Mouse (Mus musculus): ENCODE results near the gene Scfd2.

Scfd2 gene

GRCm38 (mm10) chr5:74307242-74307641 lies 224.3 kb downstream of the Scfd2 start:
- no peak for DNase-seq

DNA sequence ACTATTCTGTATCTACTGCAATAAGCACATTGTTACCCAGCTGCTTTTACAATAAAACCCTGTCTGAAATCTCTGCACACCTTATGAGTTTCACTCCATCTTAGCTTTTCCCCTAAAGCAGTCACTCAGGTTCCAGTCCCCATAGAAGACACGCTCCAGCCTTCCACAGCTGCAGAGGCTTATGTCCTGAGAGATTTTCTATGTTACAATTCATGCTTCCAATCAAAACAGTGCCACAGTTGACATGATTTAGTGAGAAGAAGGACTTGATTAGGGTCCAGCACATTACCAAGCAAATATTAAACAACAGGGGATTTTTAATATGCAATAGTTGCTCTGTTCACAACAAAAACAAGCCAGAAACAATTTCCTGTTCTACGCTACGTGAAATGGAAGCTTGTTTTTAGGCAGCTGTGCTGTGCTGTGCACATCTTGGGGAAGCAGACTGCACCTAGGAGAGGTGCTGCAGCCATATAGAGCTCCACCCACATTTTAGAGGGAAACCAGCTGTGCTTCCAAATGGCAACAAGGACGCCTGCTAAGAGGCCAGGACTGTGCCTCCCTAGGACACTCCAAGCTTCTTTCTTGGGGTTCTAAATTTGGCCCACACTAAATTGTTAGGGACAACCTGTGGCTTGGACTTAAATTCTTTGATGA lies 225.9 kb downstream of the Scfd2 start:
- no peak for DNase-seq

GRCm38 (mm10) chr5:74304767-74305166 lies 226.8 kb downstream of the Scfd2 start:
- no peak for DNase-seq

- no peak for DNase-seq
Observed at GRCm38 (mm10) chr5:74302331-74302730, 229.2 kb downstream of the Scfd2 start.

- DNase-seq = no peak
Observed at GRCm38 (mm10) chr5:74301443-74301842, 230.1 kb downstream of the Scfd2 start.

DNA sequence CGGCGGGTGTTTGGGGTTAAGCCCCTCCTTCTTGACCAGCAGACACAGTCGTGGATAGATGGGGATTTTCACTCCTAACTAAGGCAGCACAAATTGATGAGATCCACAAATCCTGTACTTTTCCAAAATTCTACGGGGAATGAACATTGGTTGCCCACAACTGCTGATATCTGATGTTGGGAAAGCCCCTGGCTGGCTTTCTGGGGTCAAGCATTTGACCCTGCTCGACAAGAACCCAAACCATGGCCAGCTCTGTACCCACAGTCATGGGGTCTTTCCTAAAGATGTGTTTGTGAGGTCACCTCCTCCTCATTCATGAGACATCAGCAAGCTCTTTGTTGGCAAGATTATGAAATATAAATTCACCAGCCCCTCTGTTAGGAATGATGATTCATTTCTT lies 230.6 kb downstream of the Scfd2 start:
- no peak for DNase-seq

GRCm38 (mm10) chr5:74300140-74300539 lies 231.4 kb downstream of the Scfd2 start:
- no peak for DNase-seq

DNA sequence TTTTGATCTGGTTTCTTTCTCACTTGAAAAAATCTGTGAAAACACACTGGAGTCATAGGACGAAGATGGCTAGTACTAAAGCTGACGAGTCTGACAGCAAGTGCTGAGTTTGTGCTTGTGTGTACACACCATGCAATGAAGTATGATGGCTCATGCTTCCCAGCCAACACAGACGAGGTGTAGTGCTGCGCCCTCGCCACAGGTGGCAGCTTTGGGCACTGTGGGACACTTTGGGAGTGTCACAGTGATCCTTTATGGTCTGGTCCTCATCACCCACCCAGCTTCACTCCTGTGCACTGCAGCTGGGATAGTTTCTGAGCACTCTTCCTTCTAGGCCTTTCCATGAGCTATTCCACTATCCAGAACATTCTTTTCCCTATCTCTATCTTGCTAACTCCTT lies 234.4 kb downstream of the Scfd2 start:
- DNase-seq = no peak

GRCm38 (mm10) chr5:74296096-74296495 lies 235.5 kb downstream of the Scfd2 start:
- DNase-seq = no peak

DNA sequence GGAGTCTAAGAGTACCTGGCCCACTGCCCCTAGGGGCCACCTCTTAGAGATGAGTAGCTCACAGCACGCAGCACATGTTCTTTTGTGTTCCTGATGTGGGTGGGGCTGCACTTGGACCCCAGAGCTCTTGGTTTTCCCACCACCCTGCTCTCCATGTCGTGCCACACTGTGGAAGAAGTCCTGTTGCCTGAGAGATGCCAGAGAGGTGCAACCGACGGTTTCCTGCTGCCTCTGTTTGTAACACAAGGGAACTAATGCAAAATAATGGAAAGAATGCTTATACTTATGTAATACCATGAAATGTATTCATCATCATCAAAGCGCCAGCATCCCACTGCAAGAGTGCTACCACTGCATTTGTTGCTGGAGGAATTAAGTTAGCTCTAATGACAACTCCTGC lies 238.0 kb downstream of the Scfd2 start:
- DNase-seq = no peak

- DNase-seq = no peak
Observed at GRCm38 (mm10) chr5:74292050-74292449, 239.5 kb downstream of the Scfd2 start.

- DNase-seq = no peak
Observed at GRCm38 (mm10) chr5:74291575-74291974, 240.0 kb downstream of the Scfd2 start.

- DNase-seq = no peak
Observed at GRCm38 (mm10) chr5:74289957-74290356, 241.6 kb downstream of the Scfd2 start.

GRCm38 (mm10) chr5:74288206-74288605 lies 243.4 kb downstream of the Scfd2 start:
- DNase-seq = no peak

DNA sequence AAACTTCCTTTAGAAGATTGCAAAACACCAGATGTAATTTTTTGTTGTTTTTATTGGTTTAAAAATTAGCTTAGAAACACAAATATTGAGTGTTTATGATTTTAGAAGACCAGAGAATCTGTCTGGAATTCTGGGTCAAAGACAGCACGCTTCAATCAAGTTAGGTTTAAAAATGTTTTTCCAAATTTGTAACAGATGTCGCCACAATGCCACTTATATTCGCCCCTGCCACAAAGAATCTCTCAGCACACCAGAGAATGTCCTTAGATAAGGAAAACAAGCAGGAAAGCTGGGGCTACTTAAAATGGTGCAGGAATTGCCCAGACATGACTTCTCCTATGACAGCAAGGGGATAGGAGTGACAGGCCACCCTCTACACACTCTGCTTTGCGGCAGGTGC lies 245.3 kb downstream of the Scfd2 start:
- no peak for DNase-seq

- no peak for DNase-seq
Observed at GRCm38 (mm10) chr5:74285764-74286163, 245.8 kb downstream of the Scfd2 start.

DNA sequence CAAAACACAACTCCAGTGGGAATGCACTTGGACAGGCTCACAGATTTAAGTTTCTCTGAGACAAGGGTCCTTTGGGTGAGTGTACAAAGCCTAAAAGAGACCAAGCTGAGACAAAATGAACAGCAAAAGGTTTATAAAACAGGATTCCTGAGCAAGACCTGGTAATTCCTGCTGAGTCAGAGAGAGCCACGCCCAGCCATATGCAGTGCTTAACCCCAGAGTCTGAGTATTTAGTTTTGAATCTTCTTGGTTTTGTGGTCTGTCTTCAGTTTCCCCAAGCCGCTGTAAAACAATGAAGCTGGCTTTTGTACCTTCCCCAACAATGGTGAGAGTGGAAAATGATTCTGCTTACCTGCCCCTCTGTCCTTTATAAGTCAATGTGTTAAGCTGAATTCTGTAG lies 246.3 kb downstream of the Scfd2 start:
- DNase-seq = peak; percentile 52

- DNase-seq = peak; percentile 38
Observed at GRCm38 (mm10) chr5:74283545-74283944, 248.0 kb downstream of the Scfd2 start.

DNA sequence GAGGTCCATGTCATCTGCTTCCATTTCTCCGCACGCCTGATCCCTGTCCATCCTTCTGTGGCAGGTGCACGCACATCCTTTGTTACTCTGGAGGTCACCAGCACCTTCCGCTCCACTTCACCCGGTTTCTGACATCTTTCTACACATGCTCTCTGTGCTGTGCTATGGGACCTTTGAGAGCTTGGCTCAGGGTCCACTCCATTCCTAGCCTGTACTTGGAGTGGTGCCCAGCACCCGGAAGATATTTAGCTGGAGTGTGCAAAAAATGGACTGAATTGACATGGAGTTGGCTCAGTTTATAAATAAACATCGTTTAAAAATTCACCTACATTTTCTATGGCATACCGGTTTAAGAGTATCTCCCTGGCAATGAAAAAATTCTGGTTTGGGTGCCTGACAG lies 250.1 kb downstream of the Scfd2 start:
- no peak for DNase-seq

- no peak for DNase-seq
Observed at GRCm38 (mm10) chr5:74279673-74280072, 251.9 kb downstream of the Scfd2 start.

- DNase-seq = no peak
Observed at GRCm38 (mm10) chr5:74278428-74278827, 253.1 kb downstream of the Scfd2 start.

DNA sequence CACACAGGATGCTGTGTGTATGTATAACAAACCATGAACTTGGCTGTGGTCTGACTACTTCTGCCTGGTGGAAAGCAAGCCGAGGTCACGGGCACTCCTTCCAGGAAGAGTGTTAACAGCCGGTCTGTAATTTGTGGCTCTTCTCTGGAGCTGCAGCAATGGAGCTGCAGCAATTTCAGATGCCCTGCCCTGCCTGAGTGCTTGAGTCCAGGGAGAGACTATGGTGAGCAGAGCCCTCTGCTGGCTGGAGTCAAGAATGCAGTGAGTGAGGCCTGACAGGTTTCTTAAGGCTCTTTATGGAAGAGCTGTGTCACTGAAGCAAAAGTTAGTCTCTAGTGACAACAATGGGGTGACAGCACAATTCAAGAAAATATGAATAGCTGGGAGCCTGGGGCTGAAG lies 253.8 kb downstream of the Scfd2 start:
- DNase-seq = peak; percentile 82

DNA sequence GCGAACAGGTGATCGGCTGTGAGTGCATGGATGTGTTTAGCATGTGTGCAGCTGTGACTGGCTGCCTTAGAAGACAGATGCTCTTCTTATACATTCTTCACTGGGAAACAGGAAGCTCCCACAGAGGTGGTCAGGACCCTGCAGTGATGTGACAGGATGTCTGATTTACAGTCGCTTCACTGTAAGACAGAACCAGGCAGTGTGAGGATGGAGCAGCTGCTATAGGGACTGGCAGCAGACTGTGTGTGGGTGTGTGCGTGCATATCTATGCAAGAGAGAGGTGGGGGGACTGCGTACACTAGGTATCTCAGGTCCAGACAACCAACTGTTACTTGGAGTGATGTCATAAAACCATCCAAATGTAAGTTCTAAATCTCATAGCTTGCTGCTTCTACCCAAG lies 254.3 kb downstream of the Scfd2 start:
- no peak for DNase-seq

GRCm38 (mm10) chr5:74273313-74273712 lies 258.2 kb downstream of the Scfd2 start:
- DNase-seq = no peak

DNA sequence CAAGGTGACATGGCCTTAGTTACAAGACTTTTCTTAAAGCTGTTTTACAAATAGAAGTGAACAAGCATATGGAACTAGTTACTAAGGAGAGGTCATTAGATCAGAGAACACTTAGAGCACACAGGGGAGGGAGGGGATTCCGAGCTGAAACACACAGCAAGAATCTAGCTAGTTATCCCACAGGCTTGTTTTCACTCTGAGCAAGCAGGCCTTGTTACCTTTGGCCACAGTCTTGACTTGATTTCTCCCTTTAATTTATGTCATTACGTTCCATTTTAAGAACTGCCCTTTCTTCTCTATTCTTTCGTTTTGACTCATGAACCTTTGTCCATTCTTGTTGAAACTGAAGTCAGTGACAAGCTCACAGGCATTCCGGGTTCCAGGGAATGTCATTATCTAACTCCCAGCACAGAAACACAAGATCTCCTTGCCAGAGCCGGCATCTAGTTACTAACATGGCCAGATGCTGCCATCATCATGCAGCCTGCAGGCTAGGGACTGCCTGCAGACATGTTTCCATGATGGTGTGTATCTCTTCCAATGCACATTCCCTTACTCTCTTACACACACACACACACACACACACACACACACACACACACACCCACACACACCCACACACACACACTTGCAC lies 263.7 kb downstream of the Scfd2 start:
- no peak for DNase-seq
